Mouse (Mus musculus): ENCODE data around the gene Nek8.

DNA sequence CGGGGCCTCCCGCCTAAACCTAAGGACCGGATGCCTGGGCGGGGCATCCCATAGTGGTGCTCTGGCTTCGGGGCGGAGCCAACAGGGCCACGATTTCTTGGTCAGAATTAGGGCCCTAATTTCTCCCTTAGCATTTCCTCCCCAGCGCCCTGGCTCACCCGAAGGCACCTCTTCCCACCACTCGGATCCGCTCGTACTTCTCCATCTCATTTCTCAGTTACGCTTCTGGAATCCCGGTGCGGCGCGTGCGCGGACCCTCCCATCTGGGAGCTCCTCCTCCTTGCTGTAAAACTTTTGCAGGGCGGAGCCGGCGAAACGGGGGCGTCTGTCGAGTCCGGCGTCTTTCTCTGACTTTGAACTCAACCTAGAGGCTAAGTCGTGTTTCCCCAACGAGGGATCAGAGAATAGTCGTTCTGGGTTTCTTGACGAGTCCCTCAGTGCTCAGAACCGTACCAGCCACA is at the start of gene Nek8, which contains the start of gene Tlcd1:
- TF ChIP-seq CHD2 (IDR thresholded peaks at IDR 0.05; ENCODE audit: low read length) (no peak), TCF12 (IDR thresholded peaks at IDR 0.05; ENCODE audit: low read depth, low read length) (peak; percentile 47; the same call in 1 of the 2 replicates), CTCF (conservative IDR thresholded peaks at IDR 0.05 in 1 of 2, IDR thresholded peaks at IDR 0.05 in 1 of 2; ENCODE audit: low read depth in 2 of 2, low read length in 2 of 2) (no peak), POLR2A (IDR thresholded peaks at IDR 0.05; ENCODE audit: low read depth, low read length) (peak; percentile 81), SMC3 (IDR thresholded peaks at IDR 0.05; ENCODE audit: low read depth, low read length) (no peak; the same call in 1 of the 2 replicates), EP300 (IDR thresholded peaks at IDR 0.05; ENCODE audit: low read length) (no peak), POLR2AphosphoS2 (IDR thresholded peaks at IDR 0.05; ENCODE audit: low read depth, low read length) (peak; percentile 44; the same call in 1 of the 2 replicates), ZNF384 (IDR thresholded peaks at IDR 0.05; ENCODE audit: low read depth, low read length) (no peak)

All from CH12.LX (cell line).